Mouse (Mus musculus) heart, adult 2 months (tissue): Measurements from ENCODE around the gene Ado.

Experiments used
- CTCF ChIP-seq: fragments of 200-600 bp; IDR thresholded peaks from 2 replicates; pipeline ENCODE4 v1.8.1; 2022; ENCODE audit warnings: antibody characterized with exemption, mild to moderate bottlenecking, moderate library complexity
- EP300 ChIP-seq: fragments of 200-500 bp; IDR thresholded peaks from 2 replicates; pipeline ENCODE4 v1.6.1; 2011; ENCODE audit warnings: low read depth, low read length, control low read depth; ENCODE audit not compliant: insufficient read depth

GRCm38 (mm10) chr10:67535972-67536371, 12.8 kb downstream of the Ado start:
- TF ChIP-seq CTCF (no peak; the same call in none of the 2 replicates), EP300 (peak; percentile 59; the same call in 1 of the 2 replicates)
